Mouse (Mus musculus) ES-E14 (cell line): ENCODE measurements around the gene Sptssb. TPM values are rescaled to one million over a fixed set of nuclear protein-coding genes. Genes with fewer than 3 reads are reported as not detected.

Experiments used
- DNase-seq: peaks from one replicate; pipeline ENCODE4 v3.0.0-alpha.2; 2013; ENCODE audit warnings: low read depth, low spot score
- H3K27ac ChIP-seq: 2 replicates; pipeline ENCODE4 v1.5.1; 2012; ENCODE audit warnings: low read depth, mild to moderate bottlenecking, low read length, moderate library complexity, mixed read lengths; ENCODE audit not compliant: poor library complexity, insufficient read depth, severe bottlenecking
- H3K36me3 ChIP-seq: 2 replicates; pipeline ENCODE4 v1.6.1; 2012; ENCODE audit warnings: mild to moderate bottlenecking, low read length, moderate library complexity, mixed read lengths; ENCODE audit not compliant: control insufficient read depth, poor library complexity, insufficient read depth, severe bottlenecking
- H3K4me1 ChIP-seq, 2 experiments: fragments of 150-350 bp in 1 of 2; sonication (generic) in 1 of 2; 2 replicates each; pipeline ENCODE4 v1.6.1; 2012; ENCODE audit warnings: low read length in 2 of 2, mild to moderate bottlenecking in 1 of 2, mixed read lengths in 1 of 2; ENCODE audit not compliant: control insufficient read depth in 2 of 2, insufficient read depth in 2 of 2, poor library complexity in 1 of 2
- H3K4me3 ChIP-seq, 2 experiments: fragments of 150-350 bp in 1 of 2; sonication (generic) in 1 of 2; 2 replicates each; pipeline ENCODE4 v1.5.1; 2012; ENCODE audit warnings: low read length in 2 of 2, low read depth in 1 of 2, mild to moderate bottlenecking in 1 of 2, mixed read lengths in 1 of 2; ENCODE audit not compliant: insufficient read depth in 1 of 2, poor library complexity in 1 of 2, severe bottlenecking in 1 of 2
- H3K9ac ChIP-seq: 2 replicates; pipeline ENCODE4 v1.6.1; 2012; ENCODE audit warnings: low read depth, mild to moderate bottlenecking, low read length, mixed read lengths; ENCODE audit not compliant: poor library complexity, insufficient read depth, severe bottlenecking
- H3K9me3 ChIP-seq: fragments of 150-350 bp; sonication (generic); 2 replicates; pipeline ENCODE4 v1.6.1; 2012; ENCODE audit warnings: low read depth, mild to moderate bottlenecking, low read length; ENCODE audit not compliant: control insufficient read depth, insufficient read depth
- CHD2 ChIP-seq: IDR thresholded peaks from 2 replicates; pipeline ENCODE4 v1.6.1; 2014; ENCODE audit warnings: mild to moderate bottlenecking, low read depth, low read length, inconsistent platforms
- HCFC1 ChIP-seq: IDR thresholded peaks from 2 replicates; pipeline ENCODE4 v1.6.1; 2012; ENCODE audit warnings: low read length, inconsistent platforms, borderline replicate concordance; ENCODE audit not compliant: insufficient read depth
- MAFK ChIP-seq: IDR thresholded peaks from 2 replicates; pipeline ENCODE4 v1.6.1; 2014; ENCODE audit warnings: mild to moderate bottlenecking, low read depth, low read length, inconsistent platforms; ENCODE audit not compliant: insufficient read depth
- ZC3H11A ChIP-seq: IDR thresholded peaks from 2 replicates; pipeline ENCODE4 v1.6.1; 2012; ENCODE audit warnings: low read depth, mild to moderate bottlenecking, inconsistent platforms, low read length, borderline replicate concordance
- ZNF384 ChIP-seq: IDR thresholded peaks from 2 replicates; pipeline ENCODE4 v1.6.1; 2012; ENCODE audit warnings: low read depth, low read length, inconsistent platforms
- in situ Hi-C, 2 experiments: fragments of 600-800 bp; cut with MboI; formaldehyde crosslinking; loops; one replicate each; pipeline ENCODE4 v1.15.1; 2025; ENCODE audit warnings: low sequenced_read_pairs in 2 of 2, inconsistent platforms in 1 of 2; ENCODE audit not compliant: unreplicated experiment in 2 of 2
- total RNA-seq: library from RNA; depleted of rRNA; stranded (reverse); fragments of 300-350 nt; gene quantifications from 2 replicates; pipeline ENCODE4 v1.2.3, GENCODE M21; 2012

The Sptssb gene
- total RNA-seq, 1 experiment = not detected

DNA sequence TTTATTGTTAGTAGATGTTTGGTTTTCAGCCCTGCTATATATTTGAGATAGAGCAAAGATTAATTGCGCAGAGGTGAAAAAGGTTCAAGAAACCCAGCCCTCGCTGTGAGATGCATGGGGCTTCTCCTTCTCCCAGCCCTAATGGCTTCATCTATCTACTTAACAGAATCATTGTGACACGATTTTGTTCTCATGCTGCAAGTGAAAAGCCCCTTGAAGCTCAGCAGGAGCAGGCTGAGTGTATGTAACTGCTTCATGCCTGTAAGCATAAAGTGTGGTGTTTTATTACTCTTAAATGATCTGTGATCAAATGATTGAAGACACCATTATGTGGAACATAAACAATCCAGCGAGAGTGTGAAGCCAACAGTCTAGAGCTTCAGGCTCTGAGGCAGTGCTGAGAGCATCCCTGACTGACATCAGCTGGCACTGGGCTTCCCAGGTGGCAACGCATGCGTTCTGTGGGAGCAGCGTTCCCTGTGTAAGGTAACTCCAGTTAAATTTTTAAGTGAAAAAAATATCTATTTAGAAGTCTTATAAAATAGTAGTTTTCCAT is 58.8 kb downstream of the Sptssb start:
- no peak overlapping the region for H3K4me3 ChIP-seq
- no peaks in the 10 kb centered on the region for H3K9me3 ChIP-seq
- in situ Hi-C loops = no loop called here
- H3K36me3 ChIP-seq = no peaks in the 10 kb centered on the region; the same call in 1 of the 2 replicates
- no peaks in the 10 kb centered on the region for H3K4me1 ChIP-seq
- no peak for TF ChIP-seq HCFC1
- TF ChIP-seq ZNF384 = no peak
- no peak for DNase-seq
- no peak overlapping the region for H3K9ac ChIP-seq
- no peak overlapping the region for H3K27ac ChIP-seq

- Histone ChIP-seq H3K4me1 (no peaks in the 10 kb centered on the region), H3K9me3 (no peaks in the 10 kb centered on the region), H3K27ac (no peak overlapping the region), H3K4me3 (no peak overlapping the region), H3K36me3 (no peaks in the 10 kb centered on the region; the same call in 1 of the 2 replicates), H3K9ac (no peak overlapping the region)
- DNase-seq = no peak
- in situ Hi-C loops = no loop called here
- TF ChIP-seq MAFK = no peak
- no peak for TF ChIP-seq ZNF384
- TF ChIP-seq ZC3H11A = no peak
- TF ChIP-seq HCFC1 = no peak
- no peak for TF ChIP-seq CHD2
These were observed 60.6 kb downstream of the Sptssb start for GRCm38 (mm10) chr3:69799096-69799495.

GRCm38 (mm10) chr3:69797969-69798368 is 61.8 kb downstream of the Sptssb start:
- no peak for TF ChIP-seq ZNF384
- TF ChIP-seq HCFC1 = no peak
- no peak for TF ChIP-seq ZC3H11A
- TF ChIP-seq CHD2 = no peak
- no peak for TF ChIP-seq MAFK
- no peak for DNase-seq
- Histone ChIP-seq H3K27ac (no peak overlapping the region), H3K4me3 (no peak overlapping the region), H3K9me3 (no peaks in the 10 kb centered on the region), H3K4me1 (no peaks in the 10 kb centered on the region), H3K9ac (no peak overlapping the region), H3K36me3 (no peaks in the 10 kb centered on the region; the same call in 1 of the 2 replicates)
- in situ Hi-C loops = no loop called here

DNA sequence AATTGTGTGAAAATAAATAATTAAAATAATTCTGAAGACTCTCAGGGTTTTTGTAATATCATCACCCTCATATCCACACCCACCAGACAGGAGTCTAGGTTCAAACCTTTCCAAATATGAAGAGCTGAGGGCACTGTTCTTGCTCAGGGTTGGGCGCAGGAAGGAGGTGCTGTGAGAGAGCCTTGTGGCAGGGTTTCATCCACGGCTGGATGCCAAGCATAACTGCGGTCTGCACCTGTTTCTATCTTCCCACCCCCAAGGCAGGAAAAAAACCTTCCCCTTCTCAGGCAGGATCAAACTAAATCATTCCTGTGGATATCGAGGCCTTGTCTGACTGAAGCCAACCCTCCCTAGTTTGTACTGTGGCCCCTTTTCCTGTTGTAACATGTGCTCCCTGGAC is 62.2 kb downstream of the Sptssb start:
- no peak overlapping the region for H3K4me3 ChIP-seq
- no peak for TF ChIP-seq ZNF384
- no peak for TF ChIP-seq ZC3H11A
- TF ChIP-seq MAFK = no peak
- no peak for TF ChIP-seq CHD2
- TF ChIP-seq HCFC1 = no peak
- no peak overlapping the region for H3K9ac ChIP-seq
- H3K27ac ChIP-seq = no peak overlapping the region
- no peaks in the 10 kb centered on the region for H3K9me3 ChIP-seq
- DNase-seq = no peak
- H3K4me1 ChIP-seq = no peaks in the 10 kb centered on the region
- H3K36me3 ChIP-seq = no peaks in the 10 kb centered on the region; the same call in 1 of the 2 replicates
- in situ Hi-C loops = no loop called here
